12 mouse cellular contexts compared by ENCODE assay signal in the genomic region with DNA sequence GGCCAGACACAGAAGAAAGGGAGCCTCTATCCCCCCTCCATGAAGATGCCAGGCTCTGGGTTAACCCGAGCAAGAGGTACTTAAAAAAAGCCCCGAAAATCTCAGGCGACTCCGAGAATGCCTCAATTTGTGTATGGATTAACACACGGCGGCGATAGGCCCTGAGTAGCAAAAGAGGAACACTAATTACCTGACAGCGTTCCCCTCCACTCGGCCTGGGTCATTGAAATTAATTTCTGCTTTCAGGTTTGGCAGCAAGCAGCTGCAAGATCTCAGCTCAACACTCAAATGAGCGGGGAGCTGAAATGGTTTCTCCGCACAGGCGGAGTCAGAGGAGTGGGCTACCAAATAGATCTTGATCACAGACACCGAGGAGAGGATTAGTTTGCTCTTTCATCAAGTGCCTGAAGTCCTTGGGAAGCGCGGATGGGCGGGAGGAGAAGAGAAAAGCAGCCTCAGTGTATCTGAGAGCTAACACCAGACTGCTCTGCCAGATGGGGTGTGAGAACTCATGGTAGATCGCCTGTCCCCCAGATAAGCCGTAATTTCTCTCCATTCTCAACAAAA.
DNase-seq lines count a peak whose midpoint lies in the region; ATAC-seq and TF ChIP-seq lines count a peak whose summit lies in the region.
"Had no signal": no experiment of that assay in that cellular context is flagged by ENCODE, and none has a peak within 500 bp of the region (broad histone marks: within the 10 kb centered on the region; RNA-seq: fewer than 3 reads in every experiment).

No protein-coding gene starts in this region.

- WGBS in hindbrain, embryonic 10.5 days: 65% methylated on average over 18 of the region's 18 CpGs
- 50% methylated on average over 18 of the region's 18 CpGs for WGBS in hindbrain, embryonic 16.5 days
- 6% methylated on average over 18 of the region's 18 CpGs for WGBS in forebrain, embryonic 13.5 days
- WGBS in midbrain, postnatal 0 days: 32% methylated on average over 18 of the region's 18 CpGs

- no peak for DNase-seq in hindbrain, embryonic 10.5 days (ENCODE audit: low spot score)
- peak; percentile 58 for DNase-seq in retina, postnatal 1 day
- DNase-seq in retina, embryonic 14.5 days (ENCODE audit: low spot score): no peak
- DNase-seq in midbrain, postnatal 0 days (ENCODE audit: low spot score): peak; percentile 15
- DNase-seq in layer of hippocampus, adult 11-12 months (ENCODE audit: low spot score): no peak
- DNase-seq in cerebellum, adult 11-12 months: no peak
- DNase-seq: right cerebral cortex, adult 18-20 months had no signal

- H3K9me3 ChIP-seq in hindbrain, embryonic 10.5 days: no peaks in the 10 kb centered on the region
- no peaks in the 10 kb centered on the region for H3K9me3 ChIP-seq in hindbrain, embryonic 16.5 days (ENCODE audit: control insufficient read depth, low read length)
- no peaks in the 10 kb centered on the region for H3K9me3 ChIP-seq in forebrain, embryonic 13.5 days (replicated peaks)
- no peaks in the 10 kb centered on the region for H3K9me3 ChIP-seq in midbrain, postnatal 0 days (ENCODE audit: low read length)
- H3K9me3 ChIP-seq: heart, embryonic 12.5 days; limb, embryonic 15.5 days had no signal

- ATAC-seq in hindbrain, embryonic 16.5 days: no peak
- ATAC-seq in forebrain, embryonic 13.5 days: peak; percentile 44; the same call in 1 of the 2 replicates
- no peak for ATAC-seq in midbrain, postnatal 0 days (ENCODE audit: low FRiP score)

- no peak overlapping the region for H3K4me2 ChIP-seq in hindbrain, embryonic 16.5 days (ENCODE audit: low read length)
- H3K4me2 ChIP-seq in forebrain, embryonic 13.5 days: peak overlapping the region; percentile 37
- no peak overlapping the region for H3K4me2 ChIP-seq in midbrain, postnatal 0 days (ENCODE audit: low read depth, low read length, poor library complexity, severe bottlenecking)
- H3K4me2 ChIP-seq: heart, embryonic 12.5 days; limb, embryonic 15.5 days had no signal

- H3K4me1 ChIP-seq in hindbrain, embryonic 10.5 days (replicated peaks): peaks cover 39% of the 10 kb centered on the region
- peaks cover 17% of the 10 kb centered on the region for H3K4me1 ChIP-seq in hindbrain, embryonic 16.5 days (ENCODE audit: control insufficient read depth, insufficient read depth, low read depth, low read length)
- peaks cover 37% of the 10 kb centered on the region for H3K4me1 ChIP-seq in forebrain, embryonic 13.5 days
- peaks cover 4% of the 10 kb centered on the region; the same call in 1 of the 2 replicates for H3K4me1 ChIP-seq in midbrain, postnatal 0 days (ENCODE audit: insufficient read depth, low read length)

- H3K9ac ChIP-seq in hindbrain, embryonic 16.5 days (ENCODE audit: low read depth, low read length): no peak overlapping the region
- H3K9ac ChIP-seq in forebrain, embryonic 13.5 days: no peak overlapping the region
- no peak overlapping the region for H3K9ac ChIP-seq in midbrain, postnatal 0 days (replicated peaks; ENCODE audit: low read length, poor library complexity, severe bottlenecking)
- H3K9ac ChIP-seq: heart, embryonic 12.5 days; limb, embryonic 15.5 days had no signal

- no peaks in the 10 kb centered on the region for H3K36me3 ChIP-seq in hindbrain, embryonic 10.5 days
- no peaks in the 10 kb centered on the region for H3K36me3 ChIP-seq in hindbrain, embryonic 16.5 days (ENCODE audit: control insufficient read depth, insufficient read depth, low read length)
- no peaks in the 10 kb centered on the region for H3K36me3 ChIP-seq in forebrain, embryonic 13.5 days (ENCODE audit: poor library complexity, severe bottlenecking)
- no peaks in the 10 kb centered on the region for H3K36me3 ChIP-seq in midbrain, postnatal 0 days (ENCODE audit: insufficient read depth, low read length)
- H3K36me3 ChIP-seq: heart, embryonic 12.5 days; limb, embryonic 15.5 days had no signal

- no peak overlapping the region for H3K4me3 ChIP-seq in hindbrain, embryonic 10.5 days
- H3K4me3 ChIP-seq in hindbrain, embryonic 16.5 days (ENCODE audit: low read length): no peak overlapping the region
- no peak overlapping the region for H3K4me3 ChIP-seq in forebrain, embryonic 13.5 days
- no peak overlapping the region for H3K4me3 ChIP-seq in midbrain, postnatal 0 days (ENCODE audit: low read depth, low read length)
- H3K4me3 ChIP-seq: heart, embryonic 12.5 days; limb, embryonic 15.5 days had no signal

- 0 out of 2 replicates have a peak, but pooled peaks cover 3% of the 10 kb centered on the region for H3K27me3 ChIP-seq in hindbrain, embryonic 10.5 days (ENCODE audit: insufficient read depth, poor library complexity, severe bottlenecking)
- H3K27me3 ChIP-seq in hindbrain, embryonic 16.5 days (replicated peaks; ENCODE audit: control insufficient read depth, insufficient read depth, low read length): no peaks in the 10 kb centered on the region
- peaks cover 10% of the 10 kb centered on the region; the same call in 1 of the 2 replicates for H3K27me3 ChIP-seq in forebrain, embryonic 13.5 days
- H3K27me3 ChIP-seq in midbrain, postnatal 0 days (ENCODE audit: insufficient read depth, low read length): no peaks in the 10 kb centered on the region
- H3K27me3 ChIP-seq: heart, embryonic 12.5 days had no signal

- TF ChIP-seq CTCF in midbrain, postnatal 0 days (IDR thresholded peaks at IDR 0.05): no peak

- 0 out of 2 replicates have a peak overlapping the region, but pooled peaks have one; percentile 24 for H3K27ac ChIP-seq in hindbrain, embryonic 10.5 days
- no peak overlapping the region; the same call in 1 of the 2 replicates for H3K27ac ChIP-seq in hindbrain, embryonic 16.5 days (ENCODE audit: low read depth, low read length)
- peak overlapping the region; percentile 14; the same call in 1 of the 2 replicates for H3K27ac ChIP-seq in forebrain, embryonic 13.5 days
- no peak overlapping the region for H3K27ac ChIP-seq in midbrain, postnatal 0 days (ENCODE audit: low read depth, low read length)
- H3K27ac ChIP-seq: limb, embryonic 15.5 days; macrophage had no signal

Comparison
In these comparisons a context has a peak if more than half of its experiments do, and no peak if none do; other contexts are left out.
1. DNase-seq: peak in retina, postnatal 1 day (single experiment) and midbrain, postnatal 0 days (single experiment); none in hindbrain, embryonic 10.5 days (single experiment), retina, embryonic 14.5 days (single experiment), layer of hippocampus, adult 11-12 months (single experiment) and cerebellum, adult 11-12 months (single experiment).
2. H3K27ac ChIP-seq: peak in hindbrain, embryonic 10.5 days (single experiment) and forebrain, embryonic 13.5 days (single experiment); none in hindbrain, embryonic 16.5 days (single experiment) and midbrain, postnatal 0 days (single experiment).